In genomic region chr9:83146446-83147188, GRCm38 (mm10) we compare ENCODE assay signal across 8 mouse cellular contexts. TPM values are rescaled to one million over a fixed set of nuclear protein-coding genes. Genes with fewer than 3 reads are reported as not detected.
DNase-seq lines count a peak whose midpoint lies in the region; ATAC-seq and TF ChIP-seq lines count a peak whose summit lies in the region.

Gene Hmgn3 (minus strand): TSS chr9:83146685.

- peak within 1 kb of the TSS; percentile 66 for H3K27ac ChIP-seq in cerebellum, adult 2 months (ENCODE audit: insufficient read depth, low read length)
- no peak within 1 kb of the TSS for H3K27ac ChIP-seq in liver, postnatal 0 days (ENCODE audit: low read depth)
- peak within 1 kb of the TSS; percentile 69 for H3K27ac ChIP-seq in neural tube, embryonic 14.5 days (ENCODE audit: low read depth, low read length)

- peak; percentile 69 for TF ChIP-seq POLR2A in cerebellum, adult 2 months (IDR thresholded peaks at IDR 0.05; ENCODE audit: borderline replicate concordance, insufficient read depth, low read length)

- no peak for TF ChIP-seq EP300 in liver, postnatal 0 days (IDR thresholded peaks at IDR 0.05; ENCODE audit: low read depth)

- peak within 1 kb of the TSS; percentile 79 for H3K4me2 ChIP-seq in liver, postnatal 0 days (ENCODE audit: low read depth, low read length)
- H3K4me2 ChIP-seq in neural tube, embryonic 14.5 days (ENCODE audit: low read depth, low read length) = peak within 1 kb of the TSS; percentile 98

- WGBS in cerebellum, adult 2 months = 8% methylated on average over 28 of the region's 28 CpGs
- WGBS in liver, postnatal 0 days (ENCODE audit: insufficient replicate concordance) = 9% methylated on average over 28 of the region's 28 CpGs
- 8% methylated on average over 28 of the region's 28 CpGs for WGBS in neural tube, embryonic 14.5 days

- peak; percentile 97 for ATAC-seq in frontal cortex, adult (ENCODE audit: low TSS enrichment)
- peak; percentile 58; the same call in 1 of the 2 replicates for ATAC-seq in liver, postnatal 0 days
- ATAC-seq in neural tube, embryonic 14.5 days (ENCODE audit: low read depth) = peak; percentile 98

- peak within 1 kb of the TSS; percentile 75 for H3K4me3 ChIP-seq in cerebellum, adult 2 months (replicated peaks; ENCODE audit: insufficient read depth, low read depth, low read length)
- H3K4me3 ChIP-seq in liver, postnatal 0 days (ENCODE audit: low read depth, low read length) = peak within 1 kb of the TSS; percentile 48
- H3K4me3 ChIP-seq in neural tube, embryonic 14.5 days (ENCODE audit: low read depth, low read length) = peak within 1 kb of the TSS; percentile 59

- no peaks in the 10 kb centered on the region for H3K27me3 ChIP-seq in cerebellum, adult 2 months (ENCODE audit: control insufficient read depth, insufficient read depth, low read length)
- H3K27me3 ChIP-seq in liver, postnatal 0 days (ENCODE audit: insufficient read depth, low read length) = peaks cover 13% of the 10 kb centered on the region
- no peaks in the 10 kb centered on the region for H3K27me3 ChIP-seq in neural tube, embryonic 14.5 days (ENCODE audit: control insufficient read depth, insufficient read depth, low read length)

- 0 out of 2 replicates have a peak, but pooled peaks cover 2% of the 10 kb centered on the region for H3K4me1 ChIP-seq in cerebellum, adult 2 months (ENCODE audit: control insufficient read depth, insufficient read depth, low read length)
- H3K4me1 ChIP-seq in liver, postnatal 0 days (ENCODE audit: insufficient read depth) = peaks cover 6% of the 10 kb centered on the region
- H3K4me1 ChIP-seq in neural tube, embryonic 14.5 days (ENCODE audit: control insufficient read depth, insufficient read depth, low read length) = 0 out of 2 replicates have a peak, but pooled peaks cover 4% of the 10 kb centered on the region

- no peaks in the 10 kb centered on the region for H3K9me3 ChIP-seq in liver, postnatal 0 days (ENCODE audit: low read length)
- H3K9me3 ChIP-seq in neural tube, embryonic 14.5 days (ENCODE audit: control insufficient read depth, low read length) = no peaks in the 10 kb centered on the region

- DNase-seq in ES-CJ7 (ENCODE audit: low read depth, low spot score) = peak; percentile 84
- DNase-seq in cerebellum, adult 2 months = peak; percentile 91 to 94
- DNase-seq in heart, postnatal 4 days = peak; percentile 92
- peak; percentile 96 to 97 for DNase-seq in layer of hippocampus, adult 18-20 months (ENCODE audit: low spot score in 2 of 2)
- peak; percentile 60 for DNase-seq in liver, postnatal 0 days
- peak; percentile 94 for DNase-seq in telencephalon, adult 2 months (ENCODE audit: low read depth, low spot score)

- peak within 1 kb of the TSS; percentile 30; the same call in 1 of the 2 replicates for H3K9ac ChIP-seq in liver, postnatal 0 days (replicated peaks)
- H3K9ac ChIP-seq in neural tube, embryonic 14.5 days (replicated peaks; ENCODE audit: low read depth, low read length) = peak within 1 kb of the TSS; percentile 73

- TF ChIP-seq CTCF in cerebellum, adult 2 months (IDR thresholded peaks at IDR 0.05; ENCODE audit: borderline replicate concordance, insufficient read depth, low read depth, low read length) = no peak
- TF ChIP-seq CTCF in liver, postnatal 0 days (IDR thresholded peaks at IDR 0.05; ENCODE audit: low read depth) = no peak

- no peaks in the 10 kb centered on the region for H3K36me3 ChIP-seq in liver, postnatal 0 days (replicated peaks; ENCODE audit: insufficient read depth, low read length)
- H3K36me3 ChIP-seq in neural tube, embryonic 14.5 days (ENCODE audit: control insufficient read depth, insufficient read depth, low read length) = no peaks in the 10 kb centered on the region

RNA-seq across cellular contexts. Expression of gene Hmgn3, which starts in this region (rescaled TPM):
- 107 and 109 TPM in 2 replicates for polyA plus RNA-seq in cerebellum, adult 2 months (2012; rRNA removed)
- total RNA-seq in heart, postnatal 4 days (2021) = 10 to 100 TPM; 47.0 to 47.5 TPM
- 10 to 100 TPM; 75.6 to 80.6 TPM for total RNA-seq in layer of hippocampus, adult 18-20 months (2021)
- 3.8 and 4.8 TPM in 2 replicates for polyA plus RNA-seq in liver, postnatal 0 days (2015; fragmentation: Nextera tagmentation; extraction: Ambion mirVana)
- 130 and 135 TPM in 2 replicates for polyA plus RNA-seq in neural tube, embryonic 14.5 days (2014; fragmentation: Nextera tagmentation; extraction: Ambion mirVana)

Comparison
In these comparisons a context has a peak if more than half of its experiments do, and no peak if none do; other contexts are left out.
1. RNA of gene Hmgn3 (polyA plus RNA-seq): 130 to 135 TPM in neural tube, embryonic 14.5 days and 107 to 109 TPM in cerebellum, adult 2 months; 3.8 to 4.8 TPM in liver, postnatal 0 days; every median in the first group is over 10 times any median in the second.
2. Peak in every context shown above with its lines, with median percentiles within 50 percentile points of each other: DNase-seq, H3K4me3 ChIP-seq and ATAC-seq.